Mouse (Mus musculus): Measurements from ENCODE around the gene Praf2. TPM values are rescaled to one million over a fixed set of nuclear protein-coding genes. Genes with fewer than 3 reads are reported as not detected.
A peak's percentile ranks its signal among the peaks of the same experiment; 100 is the strongest.
"Not testable (repeated sequence)": the region's sequence is repeated elsewhere in the genome, so short reads cannot be mapped to it uniquely, and the experiment has no call there.

Praf2 gene
- polyA plus RNA-seq, 1 experiment from 2014 or later: 71.2 TPM

DNA sequence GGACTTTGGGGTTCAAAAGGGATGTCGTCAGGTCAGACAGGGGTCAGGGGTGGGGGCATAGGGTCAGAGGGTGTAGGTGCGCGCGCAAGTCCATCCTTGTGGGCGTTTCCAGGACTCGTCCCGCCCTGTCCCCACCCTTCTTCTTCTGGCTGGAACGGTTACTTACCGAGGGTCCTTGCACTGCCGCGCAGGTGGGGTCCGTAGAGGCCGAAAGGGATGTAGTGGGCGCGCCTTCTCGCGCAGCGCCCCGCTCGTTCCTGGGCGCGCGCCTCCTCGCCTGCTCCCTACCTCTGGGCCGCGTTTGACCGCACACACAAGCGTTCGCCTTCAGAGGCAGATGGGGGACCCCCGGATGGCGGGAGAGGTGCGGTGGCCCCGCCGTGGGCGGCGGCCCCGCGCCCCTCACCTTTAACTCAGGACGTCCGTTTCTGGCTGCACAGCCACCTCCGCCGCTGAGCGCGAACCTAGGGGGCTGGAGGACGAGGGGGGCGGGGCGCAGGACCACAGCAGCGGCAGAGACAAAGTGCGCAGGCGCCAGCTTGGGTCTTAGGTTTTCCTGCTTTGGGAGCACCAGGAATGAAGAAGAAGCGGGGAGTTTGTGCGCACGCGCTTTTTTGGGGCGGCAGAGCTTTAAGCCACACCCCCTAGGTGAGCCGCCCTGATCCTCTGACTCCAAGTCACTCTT, 22.3 kb downstream of the Praf2 start, which contains the start of gene Ccdc120:
Gene Ccdc120, minus strand, starts transcription at position 474 of the 685 bp plus-strand sequence.
- Histone ChIP-seq H3K27me3 (ENCODE audit: insufficient read depth, low read length) (no peaks in the 10 kb centered on the region), H3K4me2 (peak within 1 kb of the TSS; percentile 61), H3K4me1 (ENCODE audit: insufficient read depth) (no peaks in the 10 kb centered on the region), H3K9me3 (ENCODE audit: low read depth, low read length) (no peaks in the 10 kb centered on the region), H3K9ac (peak within 1 kb of the TSS; percentile 65), H3K27ac (ENCODE audit: low read depth) (no peak within 1 kb of the TSS), H3K36me3 (ENCODE audit: insufficient read depth) (no peaks in the 10 kb centered on the region), H3K4me3 (ENCODE audit: low read depth, low read length) (peak within 1 kb of the TSS; percentile 57)
- WGBS: 7% methylated on average over 53 of the region's 56 CpGs
- DNase-seq: peak; percentile 90
- TF ChIP-seq CTCF (IDR thresholded peaks at IDR 0.05; ENCODE audit: low read depth): no peak
- ATAC-seq (ENCODE audit: insufficient read depth): peak; percentile 86

DNA sequence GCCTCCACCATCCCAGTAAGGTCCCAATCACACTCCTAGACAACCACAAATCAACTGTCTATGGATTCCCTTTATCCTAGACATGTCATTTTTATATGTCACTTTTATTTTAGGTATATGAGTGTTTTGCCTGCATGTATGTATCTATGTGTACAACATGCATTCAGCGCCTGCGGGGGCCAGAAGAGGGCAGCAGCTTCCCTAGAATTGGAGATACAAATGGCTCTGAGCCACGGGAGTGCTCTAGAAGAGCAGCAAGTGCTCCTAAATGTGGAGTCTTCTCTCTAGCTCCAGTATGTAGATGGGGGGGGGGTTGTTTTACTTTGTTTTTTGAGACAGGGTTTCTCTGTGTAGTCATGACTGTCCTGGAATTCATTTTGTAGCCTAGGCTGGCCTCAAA, 25.4 kb downstream of the Praf2 start:
- not testable (repeated sequence) for H3K4me2 ChIP-seq; H3K27ac ChIP-seq (ENCODE audit: low read depth); H3K4me3 ChIP-seq (ENCODE audit: low read depth, low read length); ATAC-seq (ENCODE audit: insufficient read depth); H3K9ac ChIP-seq; H3K4me1 ChIP-seq (ENCODE audit: insufficient read depth); H3K36me3 ChIP-seq (ENCODE audit: insufficient read depth); H3K27me3 ChIP-seq (ENCODE audit: insufficient read depth, low read length); H3K9me3 ChIP-seq (ENCODE audit: low read depth, low read length)
- 2% methylated on average over 3 of the region's 3 CpGs for WGBS
- TF ChIP-seq CTCF (IDR thresholded peaks at IDR 0.05; ENCODE audit: low read depth): peak; percentile 37; the same call in 1 of the 2 replicates
- DNase-seq: peak; percentile 50

DNA sequence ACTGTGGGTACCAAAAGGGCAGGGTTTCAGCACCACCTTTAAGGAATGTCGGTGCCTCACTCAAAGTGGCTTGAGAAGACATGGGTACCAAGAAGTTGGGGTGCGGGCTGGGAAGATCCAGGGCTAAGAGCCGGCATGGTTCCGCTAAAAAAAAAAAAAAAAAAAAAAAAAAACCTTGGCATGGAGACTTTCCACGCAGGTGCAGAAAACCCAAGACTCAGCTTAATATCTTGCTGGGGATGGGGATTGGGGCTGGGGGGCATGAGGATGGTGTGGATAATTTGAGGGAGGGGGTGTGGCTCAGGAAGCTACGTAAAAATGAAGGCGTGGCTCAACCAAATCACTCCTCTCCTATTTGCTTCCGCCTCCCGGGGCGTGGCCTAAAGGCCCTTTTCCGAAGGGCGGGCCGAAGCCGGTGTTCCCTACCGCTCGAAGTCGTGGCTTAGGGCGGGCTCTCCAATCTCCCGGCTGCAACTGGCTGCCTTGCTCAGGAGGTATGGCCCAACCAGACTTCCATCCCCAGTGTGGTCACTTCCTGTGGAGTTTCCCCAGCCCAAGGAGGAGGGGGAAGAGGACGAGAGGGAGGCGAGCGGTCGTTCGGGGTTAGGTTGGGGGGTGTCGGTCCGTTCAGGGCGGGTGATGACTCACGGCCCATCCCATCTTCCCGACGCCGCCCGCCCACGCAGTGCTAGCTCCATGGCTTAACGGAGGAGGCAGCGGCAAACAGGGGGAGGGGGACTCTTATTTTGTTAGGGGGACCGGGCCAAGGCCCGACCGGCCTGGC, 34.1 kb downstream of the Praf2 start, which contains the start of gene Tfe3:
Gene Tfe3, plus strand, starts transcription at position 424 of the 784 bp plus-strand sequence.
- Histone ChIP-seq H3K9me3 (ENCODE audit: low read depth, low read length) (no peaks in the 10 kb centered on the region), H3K4me1 (ENCODE audit: insufficient read depth) (no peaks in the 10 kb centered on the region), H3K27ac (ENCODE audit: low read depth) (peak within 1 kb of the TSS; percentile 75), H3K4me3 (ENCODE audit: low read depth, low read length) (peak within 1 kb of the TSS; percentile 64), H3K4me2 (peak within 1 kb of the TSS; percentile 69), H3K36me3 (ENCODE audit: insufficient read depth) (peaks cover 13% of the 10 kb centered on the region), H3K9ac (peak within 1 kb of the TSS; percentile 67), H3K27me3 (ENCODE audit: insufficient read depth, low read length) (no peaks in the 10 kb centered on the region)
- WGBS: 10% methylated on average over 32 of the region's 38 CpGs
- no peak for TF ChIP-seq CTCF (IDR thresholded peaks at IDR 0.05; ENCODE audit: low read depth)
- ATAC-seq (ENCODE audit: insufficient read depth) (peak; percentile 97), DNase-seq (peak; percentile 94)

DNA sequence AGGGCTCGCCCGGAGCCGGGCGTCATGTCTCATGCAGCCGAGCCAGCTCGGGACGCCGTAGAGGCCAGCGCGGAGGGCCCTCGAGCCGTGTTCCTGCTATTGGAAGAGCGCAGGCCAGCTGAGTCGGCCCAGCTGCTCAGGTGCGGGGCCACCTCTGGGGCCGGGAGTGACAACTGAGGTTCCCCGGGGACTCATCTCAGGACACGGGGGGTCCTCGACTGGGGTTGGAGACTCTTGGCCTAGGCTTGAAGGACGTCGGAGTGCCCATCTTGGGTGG, 34.6 kb downstream of the Praf2 start:
- no peaks in the 10 kb centered on the region for H3K4me1 ChIP-seq (ENCODE audit: insufficient read depth)
- ATAC-seq (ENCODE audit: insufficient read depth) (no peak; the same call in 1 of the 2 replicates), DNase-seq (no peak)
- TF ChIP-seq CTCF (IDR thresholded peaks at IDR 0.05; ENCODE audit: low read depth): no peak
- no peaks in the 10 kb centered on the region for H3K9me3 ChIP-seq (ENCODE audit: low read depth, low read length)
- peak overlapping the region; percentile 67 for H3K9ac ChIP-seq
- peaks cover 18% of the 10 kb centered on the region for H3K36me3 ChIP-seq (ENCODE audit: insufficient read depth)
- peak overlapping the region; percentile 75 for H3K27ac ChIP-seq (ENCODE audit: low read depth)
- H3K4me2 ChIP-seq: peak overlapping the region; percentile 69
- H3K4me3 ChIP-seq (ENCODE audit: low read depth, low read length): peak overlapping the region; percentile 64
- no peaks in the 10 kb centered on the region for H3K27me3 ChIP-seq (ENCODE audit: insufficient read depth, low read length)
- 14% methylated on average over 21 of the region's 21 CpGs for WGBS

DNA sequence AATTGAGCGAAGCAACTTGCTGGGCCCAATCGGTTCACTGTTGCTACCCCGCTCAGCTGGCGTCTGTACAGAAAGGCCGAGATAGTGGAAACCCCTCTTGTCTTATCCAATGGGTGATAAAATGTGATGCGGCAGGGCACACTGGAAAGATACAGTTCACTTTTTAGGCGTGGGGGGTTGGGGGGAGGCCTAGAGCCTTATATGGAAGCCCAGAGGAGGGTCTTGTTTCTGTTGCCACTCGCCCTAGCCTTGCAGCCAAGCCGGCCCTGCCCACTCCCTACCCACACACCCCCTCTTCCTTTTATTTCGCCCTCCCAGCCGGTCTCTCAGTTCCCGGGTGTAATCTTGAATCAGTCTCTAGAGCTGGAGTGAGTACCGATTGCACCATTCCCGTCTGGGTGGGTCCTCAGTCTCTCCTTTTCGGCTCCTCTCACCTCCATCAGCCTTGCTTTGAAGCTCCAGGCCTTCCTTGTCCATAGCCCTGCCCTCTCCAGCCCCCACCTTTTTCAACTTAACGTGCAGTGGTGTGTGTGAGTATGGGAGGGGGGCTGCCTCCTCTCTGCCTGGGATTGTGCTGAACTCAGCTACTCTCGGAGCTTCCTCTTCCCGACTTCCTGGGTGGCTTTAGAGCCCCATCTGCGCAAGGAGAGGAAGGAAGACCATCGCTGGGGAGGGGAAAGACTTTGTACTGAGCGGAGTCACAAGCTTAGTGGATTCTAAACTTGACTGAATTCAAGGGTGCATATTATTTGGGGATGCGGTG, 35.6 kb downstream of the Praf2 start:
- TF ChIP-seq CTCF (IDR thresholded peaks at IDR 0.05; ENCODE audit: low read depth): no peak
- DNase-seq (peak; percentile 49), ATAC-seq (ENCODE audit: insufficient read depth) (peak; percentile 30; the same call in 1 of the 2 replicates)
- Histone ChIP-seq H3K9ac (peak overlapping the region; percentile 67), H3K9me3 (ENCODE audit: low read depth, low read length) (no peaks in the 10 kb centered on the region), H3K36me3 (ENCODE audit: insufficient read depth) (peaks cover 28% of the 10 kb centered on the region), H3K27me3 (ENCODE audit: insufficient read depth, low read length) (no peaks in the 10 kb centered on the region), H3K4me3 (ENCODE audit: low read depth, low read length) (peak overlapping the region; percentile 64), H3K27ac (ENCODE audit: low read depth) (peak overlapping the region; percentile 75; the same call in 1 of the 2 replicates), H3K4me1 (ENCODE audit: insufficient read depth) (no peaks in the 10 kb centered on the region), H3K4me2 (peak overlapping the region; percentile 69)
- 9% methylated on average over 22 of the region's 22 CpGs for WGBS

DNA sequence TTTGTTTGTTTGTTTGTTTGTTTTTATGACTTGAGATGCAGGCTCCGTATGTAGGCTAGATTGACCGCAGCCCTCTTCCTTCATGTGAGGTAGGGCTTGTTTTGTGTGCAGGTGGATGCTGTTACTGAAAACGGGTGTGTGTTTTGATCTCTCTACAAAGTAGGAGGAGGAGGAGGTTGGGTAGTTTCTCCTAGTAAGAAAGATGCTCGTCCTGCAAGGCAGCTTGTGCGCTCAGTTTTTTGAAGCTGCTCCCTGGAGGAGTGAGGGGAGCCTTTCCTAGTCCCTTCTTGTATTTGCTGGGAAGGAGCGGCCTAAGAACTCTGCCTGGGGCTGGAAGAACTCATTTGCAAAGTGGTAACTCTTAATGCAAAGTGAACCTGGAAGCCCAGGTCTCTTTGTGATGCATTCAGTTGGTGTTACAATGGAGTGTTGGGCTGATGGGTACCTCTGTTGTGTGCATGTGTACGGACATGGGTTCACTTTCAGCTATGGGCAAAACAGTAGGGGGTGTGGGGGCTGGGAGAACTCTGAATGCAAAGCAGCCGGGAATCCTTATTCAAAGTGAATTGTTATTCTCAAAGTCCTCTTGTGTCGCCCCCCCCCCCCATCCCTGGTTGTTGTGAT, 36.5 kb downstream of the Praf2 start:
- Histone ChIP-seq H3K27ac (ENCODE audit: low read depth) (no peak overlapping the region), H3K9ac (no peak overlapping the region; the same call in 1 of the 2 replicates), H3K4me1 (ENCODE audit: insufficient read depth) (no peaks in the 10 kb centered on the region), H3K9me3 (ENCODE audit: low read depth, low read length) (no peaks in the 10 kb centered on the region), H3K36me3 (ENCODE audit: insufficient read depth) (peaks cover 34% of the 10 kb centered on the region), H3K4me2 (peak overlapping the region; percentile 69), H3K27me3 (ENCODE audit: insufficient read depth, low read length) (no peaks in the 10 kb centered on the region), H3K4me3 (ENCODE audit: low read depth, low read length) (peak overlapping the region; percentile 64)
- DNase-seq (no peak), ATAC-seq (ENCODE audit: insufficient read depth) (no peak)
- TF ChIP-seq CTCF (IDR thresholded peaks at IDR 0.05; ENCODE audit: low read depth): no peak
- 23% methylated on average over 9 of the region's 9 CpGs for WGBS

Measured in lung, embryonic 14.5 days (tissue).